Mouse (Mus musculus): ENCODE measurements around the gene Adamts18. TPM values are rescaled to one million over a fixed set of nuclear protein-coding genes. Genes with fewer than 3 reads are reported as not detected.

The Adamts18 gene
- total RNA-seq, 2 experiments from 2014 or later: not detected

- DNase-seq (ENCODE audit: low spot score): no peak
- intact Hi-C loops (cut with DNase I): no loop called here
Observed at GRCm38 (mm10) chr8:113768861-113769410, 79.6 kb downstream of the Adamts18 start.

- no peak for DNase-seq (ENCODE audit: low spot score)
- intact Hi-C loops (cut with DNase I): no loop called here
Observed at GRCm38 (mm10) chr8:113765121-113765520, 83.4 kb downstream of the Adamts18 start.

- DNase-seq (ENCODE audit: low spot score): no peak
- intact Hi-C loops (cut with DNase I): no loop called here
Observed at GRCm38 (mm10) chr8:113763592-113764355, 84.8 kb downstream of the Adamts18 start.

GRCm38 (mm10) chr8:113762101-113762500 lies 86.4 kb downstream of the Adamts18 start:
- intact Hi-C loops (cut with DNase I): no loop called here

GRCm38 (mm10) chr8:113755866-113756265 lies 92.7 kb downstream of the Adamts18 start:
- DNase-seq (ENCODE audit: low spot score): no peak
- intact Hi-C loops (cut with DNase I): no loop called here

More at GRCm38 (mm10) chr8:113762101-113762500, 86.4 kb downstream of the Adamts18 start:
- no peak for DNase-seq (ENCODE audit: low spot score)

- intact Hi-C loops (cut with DNase I): no loop called here
- DNase-seq (ENCODE audit: low spot score): no peak
Observed at GRCm38 (mm10) chr8:113753153-113753552, 95.4 kb downstream of the Adamts18 start.

GRCm38 (mm10) chr8:113752349-113752748 lies 96.2 kb downstream of the Adamts18 start:
- intact Hi-C loops (cut with DNase I): no loop called here
- DNase-seq (ENCODE audit: low spot score): no peak

- intact Hi-C loops (cut with DNase I): no loop called here
- peak; percentile 8 for DNase-seq (ENCODE audit: low spot score)
Observed at GRCm38 (mm10) chr8:113735496-113736060, 113.0 kb downstream of the Adamts18 start.

- DNase-seq (ENCODE audit: low spot score): no peak
- intact Hi-C loops (cut with DNase I): no loop called here
Observed at GRCm38 (mm10) chr8:113725331-113725730, 123.2 kb downstream of the Adamts18 start.

GRCm38 (mm10) chr8:113723873-113724538 lies 124.5 kb downstream of the Adamts18 start:
- intact Hi-C loops (cut with DNase I): no loop called here
- DNase-seq (ENCODE audit: low spot score): no peak

GRCm38 (mm10) chr8:113721459-113721858 lies 127.1 kb downstream of the Adamts18 start:
- no peak for DNase-seq (ENCODE audit: low spot score)
- intact Hi-C loops (cut with DNase I): no loop called here

GRCm38 (mm10) chr8:113704968-113705367 lies 143.6 kb downstream of the Adamts18 start:
- intact Hi-C loops (cut with DNase I): no loop called here
- DNase-seq (ENCODE audit: low spot score): no peak

GRCm38 (mm10) chr8:113691622-113692343 lies 156.8 kb downstream of the Adamts18 start:
- DNase-seq (ENCODE audit: low spot score): no peak
- intact Hi-C loops (cut with DNase I): no loop called here

GRCm38 (mm10) chr8:113688543-113688915 lies 160.0 kb downstream of the Adamts18 start:
- no peak for DNase-seq (ENCODE audit: low spot score)
- intact Hi-C loops (cut with DNase I): no loop called here

GRCm38 (mm10) chr8:113687889-113688542 lies 160.5 kb downstream of the Adamts18 start:
- intact Hi-C loops (cut with DNase I): no loop called here
- DNase-seq (ENCODE audit: low spot score): no peak

GRCm38 (mm10) chr8:113679361-113679760 lies 169.2 kb downstream of the Adamts18 start:
- DNase-seq (ENCODE audit: low spot score): no peak
- intact Hi-C loops (cut with DNase I): no loop called here

GRCm38 (mm10) chr8:113676811-113677210 lies 171.7 kb downstream of the Adamts18 start:
- no peak for DNase-seq (ENCODE audit: low spot score)
- intact Hi-C loops (cut with DNase I): no loop called here

GRCm38 (mm10) chr8:113675281-113675680 lies 173.3 kb downstream of the Adamts18 start:
- DNase-seq (ENCODE audit: low spot score): no peak
- intact Hi-C loops (cut with DNase I): no loop called here

- DNase-seq (ENCODE audit: low spot score): no peak
- intact Hi-C loops (cut with DNase I): no loop called here
Observed at GRCm38 (mm10) chr8:113674611-113675010, 173.9 kb downstream of the Adamts18 start.

GRCm38 (mm10) chr8:113673300-113673699 lies 175.2 kb downstream of the Adamts18 start:
- DNase-seq (ENCODE audit: low spot score): no peak
- intact Hi-C loops (cut with DNase I): no loop called here
